Mouse (Mus musculus) bone marrow macrophage, adult 2 months (primary cell): ENCODE data around the gene Rbks.

ENCODE experiments used
- CTCF ChIP-seq: IDR thresholded peaks from 2 replicates; pipeline ENCODE4 v1.5.1; 2012; ENCODE audit warnings: low read depth, mild to moderate bottlenecking, low read length, moderate library complexity
- POLR2A ChIP-seq: IDR thresholded peaks from 2 replicates; pipeline ENCODE4 v1.6.1; 2012; ENCODE audit warnings: mild to moderate bottlenecking, low read depth, low read length, borderline replicate concordance

- TF ChIP-seq CTCF, result no peak
- no peak for TF ChIP-seq POLR2A
Observed at GRCm38 (mm10) chr5:31693191-31693590, 4.2 kb downstream of the Rbks start.
